Mouse (Mus musculus) small intestine, adult 2 months (tissue): Measurements from ENCODE around the gene Rictor.

Experiments used
- CTCF ChIP-seq: fragments of 200-500 bp; IDR thresholded peaks from 2 replicates; pipeline ENCODE4 v1.5.1; 2012; ENCODE audit warnings: low read depth, mild to moderate bottlenecking, control low read depth, inconsistent platforms, low read length, moderate library complexity, mixed read lengths; ENCODE audit not compliant: insufficient replicate concordance, insufficient read length; ENCODE audit errors: extremely low read depth
- POLR2A ChIP-seq: fragments of 200-500 bp; IDR thresholded peaks from 2 replicates; pipeline ENCODE4 v1.6.1; 2012; ENCODE audit warnings: low read depth, mild to moderate bottlenecking, control low read depth, inconsistent platforms, low read length, moderate library complexity

DNA sequence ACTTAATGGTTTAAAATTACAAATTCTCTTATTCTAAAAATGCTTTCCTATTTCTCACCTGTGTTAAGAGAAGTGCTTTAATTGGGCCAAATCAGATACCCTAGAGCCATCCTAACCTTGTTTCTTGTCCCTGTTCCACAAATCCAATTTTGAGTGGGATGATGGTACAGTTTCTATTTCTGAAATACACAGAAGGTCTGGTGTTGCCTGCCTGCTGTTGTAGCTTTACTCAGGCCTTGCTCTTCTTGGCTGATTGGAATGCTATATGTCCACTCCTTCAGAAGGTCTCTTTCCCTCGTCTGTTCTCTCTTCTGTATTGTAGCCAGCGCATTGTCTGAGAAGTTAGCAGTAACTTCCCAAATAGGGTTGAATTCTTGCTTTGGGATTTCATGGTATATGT lies 13.2 kb downstream of the Rictor start:
- TF ChIP-seq POLR2A (no peak), CTCF (no peak)
